11 mouse cellular contexts compared by ENCODE assay signal in genomic region chr2:79566280-79566933, GRCm38 (mm10).
A peak's percentile ranks its signal among the peaks of the same experiment; 100 is the strongest.
DNase-seq lines count a peak whose midpoint lies in the region; ATAC-seq and TF ChIP-seq lines count a peak whose summit lies in the region.
"Had no signal": no experiment of that assay in that cellular context is flagged by ENCODE, and none has a peak within 500 bp of the region (broad histone marks: within the 10 kb centered on the region; RNA-seq: fewer than 3 reads in every experiment).

No protein-coding gene starts in this region.

- no peaks in the 10 kb centered on the region for H3K9me3 ChIP-seq in stomach, postnatal 0 days (ENCODE audit: control insufficient read depth, low read length)

- H3K27me3 ChIP-seq in stomach, postnatal 0 days (ENCODE audit: control insufficient read depth, insufficient read depth, low read length): no peaks in the 10 kb centered on the region
- H3K27me3 ChIP-seq: CH12.LX had no signal

- no peaks in the 10 kb centered on the region for H3K36me3 ChIP-seq in stomach, postnatal 0 days (ENCODE audit: control insufficient read depth, insufficient read depth, low read length)

- WGBS in stomach, postnatal 0 days: 44% methylated on average over 3 of the region's 3 CpGs

- ATAC-seq in stomach, postnatal 0 days (ENCODE audit: low FRiP score, low TSS enrichment): peak; percentile 97

- TF ChIP-seq EP300 in stomach, postnatal 0 days (optimal IDR thresholded peaks at IDR 0.05): peak; percentile 79

- no peak for DNase-seq in gastrocnemius, adult 2 months
- DNase-seq in gastrocnemius, adult 8-10 months (ENCODE audit: low spot score in 2 of 2): no peak
- peak; percentile 6 for DNase-seq in testis, postnatal 14 days (ENCODE audit: low spot score)
- DNase-seq in testis, postnatal 10 days (ENCODE audit: low spot score): no peak
- peak; percentile 73 for DNase-seq in stomach, postnatal 0 days (ENCODE audit: low spot score)
- no peak for DNase-seq in left cerebral cortex, postnatal 14 days (ENCODE audit: low spot score in 2 of 2)
- no peak for DNase-seq in right cerebral cortex, postnatal 10 days (ENCODE audit: low spot score in 2 of 2)
- DNase-seq: layer of hippocampus, postnatal 36 days; lung, adult 18-20 months had no signal

- no peak overlapping the region for H3K9ac ChIP-seq in stomach, postnatal 0 days (ENCODE audit: low read length)

- H3K27ac ChIP-seq in gastrocnemius, adult 2 months: peak overlapping the region; percentile 79
- H3K27ac ChIP-seq in embryonic fibroblast, embryonic 13.5 days (ENCODE audit: insufficient read depth, low read length): peak overlapping the region; percentile 53; the same call in 1 of the 2 replicates
- H3K27ac ChIP-seq in stomach, postnatal 0 days (replicated peaks): peak overlapping the region; percentile 59; the same call in 1 of the 2 replicates

- no peak for TF ChIP-seq POLR2A in embryonic fibroblast, embryonic 13.5 days (IDR thresholded peaks at IDR 0.05; ENCODE audit: low read depth, low read length)

- H3K4me1 ChIP-seq in embryonic fibroblast, embryonic 13.5 days (ENCODE audit: control insufficient read depth, insufficient read depth, low read length): peaks cover 12% of the 10 kb centered on the region
- H3K4me1 ChIP-seq in stomach, postnatal 0 days (replicated peaks; ENCODE audit: control insufficient read depth, insufficient read depth): no peaks in the 10 kb centered on the region

- intact Hi-C loops in gastrocnemius, adult 2 months (cut with DNase I): loop anchor here (5.0 kb wide), 1 partner anchor 76 kb away; no protein-coding TSS in a partner anchor
- intact Hi-C loops in left cerebral cortex, postnatal 14 days (cut with DNase I): no loop called here

- no peak overlapping the region for H3K4me3 ChIP-seq in gastrocnemius, adult 2 months
- no peak overlapping the region for H3K4me3 ChIP-seq in embryonic fibroblast, embryonic 13.5 days (ENCODE audit: insufficient read depth, low read length)
- no peak overlapping the region for H3K4me3 ChIP-seq in stomach, postnatal 0 days (ENCODE audit: low read depth, low read length)

- H3K4me2 ChIP-seq in stomach, postnatal 0 days (replicated peaks; ENCODE audit: low read depth): no peak overlapping the region

- TF ChIP-seq CTCF in gastrocnemius, adult 2 months (IDR thresholded peaks at IDR 0.05): no peak
- TF ChIP-seq CTCF in embryonic fibroblast, embryonic 13.5 days (IDR thresholded peaks at IDR 0.05; ENCODE audit: borderline replicate concordance, insufficient read depth, low read length): no peak
- TF ChIP-seq CTCF in stomach, postnatal 0 days (IDR thresholded peaks at IDR 0.05; ENCODE audit: low read depth): peak; percentile 55

Comparison
In these comparisons a context has a peak if more than half of its experiments do, and no peak if none do; other contexts are left out.
1. DNase-seq: peak in testis, postnatal 14 days (single experiment) and stomach, postnatal 0 days (single experiment); none in gastrocnemius, adult 2 months (single experiment), gastrocnemius, adult 8-10 months (0 of 2), testis, postnatal 10 days (single experiment), left cerebral cortex, postnatal 14 days (0 of 2) and right cerebral cortex, postnatal 10 days (0 of 2).
2. Peak in every context shown above with its lines, with median percentiles within 50 percentile points of each other: H3K27ac ChIP-seq.